Mouse (Mus musculus) heart, embryonic 16.5 days (tissue): ENCODE data around the gene 2700049A03Rik. TPM values are rescaled to one million over a fixed set of nuclear protein-coding genes. Genes with fewer than 3 reads are reported as not detected.

ENCODE experiments used
- ATAC-seq: fragments of 200-750 bp; cut with Nextera tagmentation; replicated peaks from 2 replicates; pipeline ENCODE4 v1.8.0; 2017; ENCODE audit warnings: moderate number of reproducible peaks; ENCODE audit not compliant: insufficient read depth, low FRiP score; ENCODE audit errors: extremely low read depth
- H3K27ac ChIP-seq: fragments of 300-500 bp; sonication (generic); 2 replicates; pipeline ENCODE4 v1.5.1; 2014; ENCODE audit warnings: mild to moderate bottlenecking, low read length, control low read depth, moderate library complexity
- H3K27me3 ChIP-seq: fragments of 300-500 bp; sonication (generic); 2 replicates; pipeline ENCODE4 v1.6.1; 2014; ENCODE audit warnings: low read length, mixed read lengths; ENCODE audit not compliant: control insufficient read depth, insufficient read depth
- H3K36me3 ChIP-seq: fragments of 300-500 bp; sonication (generic); 2 replicates; pipeline ENCODE4 v1.6.1; 2014; ENCODE audit not compliant: control insufficient read depth, insufficient read depth
- H3K4me1 ChIP-seq: fragments of 300-500 bp; sonication (generic); 2 replicates; pipeline ENCODE4 v1.6.1; 2014; ENCODE audit warnings: low read length, mixed read lengths; ENCODE audit not compliant: control insufficient read depth, insufficient read depth
- H3K4me2 ChIP-seq: fragments of 300-500 bp; sonication (generic); 2 replicates; pipeline ENCODE4 v1.6.1; 2014; ENCODE audit warnings: low read depth, mild to moderate bottlenecking, control low read depth, low read length
- H3K4me3 ChIP-seq: fragments of 300-500 bp; sonication (generic); 2 replicates; pipeline ENCODE4 v1.5.1; 2014; ENCODE audit warnings: mild to moderate bottlenecking, control low read depth, low read length
- H3K9ac ChIP-seq: fragments of 300-500 bp; sonication (generic); 2 replicates; pipeline ENCODE4 v1.6.1; 2014; ENCODE audit warnings: low read length, control low read depth
- H3K9me3 ChIP-seq: fragments of 300-500 bp; sonication (generic); replicated peaks from 2 replicates; pipeline ENCODE4 v1.6.1; 2016; ENCODE audit warnings: low read length; ENCODE audit not compliant: control insufficient read depth
- WGBS: fragments of 180-500 bp; shearing (Covaris S2); extraction: QIAGEN DNeasy Blood & Tissue Kit; methylation state at CpG from one replicate; pipeline ENCODE4 v1.1.7; 2014; 5-methylcytosine and 5-hydroxymethylcytosine counted together
- polyA plus RNA-seq: library from polyadenylated mRNA; unstranded; fragments of >200 nt; fragmentation: Nextera tagmentation; extraction: Ambion mirVana; gene quantifications from 2 replicates; pipeline ENCODE4 v1.2.1, GENCODE M21; 2015

2700049A03Rik gene
- polyA plus RNA-seq, 1 experiment from 2014 or later, result 9.1 TPM

DNA sequence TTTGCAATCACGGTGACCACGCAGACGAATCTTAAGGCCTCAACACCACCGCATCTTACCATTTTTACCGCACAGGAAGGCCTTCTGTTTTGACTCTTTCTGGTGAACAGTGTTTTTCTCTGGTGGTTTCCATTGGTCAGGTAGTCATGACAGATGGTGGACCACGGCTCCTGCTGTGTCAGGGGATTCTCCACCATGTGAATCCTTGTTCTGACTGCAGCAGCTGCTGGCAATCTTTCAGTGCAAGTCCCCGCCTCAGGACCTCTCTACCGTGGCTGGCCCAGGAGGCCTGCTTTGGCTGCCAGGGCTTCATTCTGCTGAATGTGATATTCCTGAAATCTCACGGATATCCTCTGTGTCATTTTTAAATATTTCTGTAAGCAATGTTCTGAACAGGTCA lies 13.4 kb upstream of the 2700049A03Rik start:
- no peak overlapping the region for H3K27ac ChIP-seq
- no peak overlapping the region for H3K4me2 ChIP-seq
- H3K36me3 ChIP-seq, result peaks cover 30% of the 10 kb centered on the region
- no peaks in the 10 kb centered on the region for H3K9me3 ChIP-seq
- ATAC-seq, result no peak
- no peaks in the 10 kb centered on the region for H3K27me3 ChIP-seq
- no peaks in the 10 kb centered on the region for H3K4me1 ChIP-seq
- 87% methylated on average over 9 of the region's 9 CpGs for WGBS
- no peak overlapping the region for H3K4me3 ChIP-seq
- no peak overlapping the region for H3K9ac ChIP-seq

DNA sequence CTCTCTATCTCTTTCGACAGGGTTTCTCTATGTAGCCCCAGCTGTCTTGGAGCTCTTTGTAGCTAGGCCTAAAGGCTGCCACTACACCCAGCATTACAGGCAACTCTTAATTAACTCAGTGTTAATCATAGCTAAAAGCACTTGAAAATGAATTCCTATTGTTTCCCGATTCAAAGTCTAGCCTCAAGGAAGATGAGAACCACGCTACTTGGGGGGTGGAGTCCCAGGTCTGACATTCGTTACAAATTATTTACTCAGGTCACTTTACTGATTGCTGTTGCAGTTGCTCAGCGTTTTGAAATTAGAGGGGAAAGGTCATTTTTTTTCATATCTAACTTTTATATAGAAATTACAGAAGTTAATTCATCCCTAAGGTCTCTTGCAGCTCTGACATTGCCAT lies 1.1 kb upstream of the 2700049A03Rik start:
- no peak overlapping the region for H3K27ac ChIP-seq
- H3K36me3 ChIP-seq, result peaks cover 11% of the 10 kb centered on the region
- peak overlapping the region; percentile 92 for H3K9ac ChIP-seq
- peak overlapping the region; percentile 84 for H3K4me3 ChIP-seq
- 24% methylated on average over 5 of the region's 5 CpGs for WGBS
- ATAC-seq, result no peak
- H3K4me2 ChIP-seq, result peak overlapping the region; percentile 86
- H3K9me3 ChIP-seq, result no peaks in the 10 kb centered on the region
- H3K27me3 ChIP-seq, result no peaks in the 10 kb centered on the region
- H3K4me1 ChIP-seq, result peaks cover 20% of the 10 kb centered on the region

- peak; percentile 80 for ATAC-seq
- Histone ChIP-seq H3K9me3 (no peaks in the 10 kb centered on the region), H3K9ac (peak overlapping the region; percentile 92), H3K4me1 (peaks cover 20% of the 10 kb centered on the region), H3K4me3 (peak overlapping the region; percentile 84), H3K27ac (peak overlapping the region; percentile 85), H3K27me3 (no peaks in the 10 kb centered on the region), H3K4me2 (peak overlapping the region; percentile 99), H3K36me3 (peaks cover 22% of the 10 kb centered on the region)
- WGBS, result under 1% methylated on average over 30 of the region's 30 CpGs
These were observed 385 bp downstream of the 2700049A03Rik start for GRCm38 (mm10) chr12:71136974-71137491.

GRCm38 (mm10) chr12:71137686-71138085 lies 1.0 kb downstream of the 2700049A03Rik start:
- peaks cover 20% of the 10 kb centered on the region for H3K4me1 ChIP-seq
- H3K9me3 ChIP-seq, result no peaks in the 10 kb centered on the region
- WGBS, result 6% methylated on average over 11 of the region's 11 CpGs
- H3K4me3 ChIP-seq, result peak overlapping the region; percentile 84
- peak overlapping the region; percentile 69 for H3K9ac ChIP-seq
- H3K27me3 ChIP-seq, result no peaks in the 10 kb centered on the region
- H3K27ac ChIP-seq, result no peak overlapping the region
- peaks cover 22% of the 10 kb centered on the region for H3K36me3 ChIP-seq
- H3K4me2 ChIP-seq, result peak overlapping the region; percentile 99
- no peak for ATAC-seq

GRCm38 (mm10) chr12:71139258-71139828 lies 2.7 kb downstream of the 2700049A03Rik start:
- H3K4me3 ChIP-seq, result no peak overlapping the region
- no peak overlapping the region for H3K4me2 ChIP-seq
- no peak for ATAC-seq

GRCm38 (mm10) chr12:71141189-71141588 lies 4.5 kb downstream of the 2700049A03Rik start:
- peaks cover 30% of the 10 kb centered on the region for H3K36me3 ChIP-seq
- no peak for ATAC-seq
- no peak overlapping the region for H3K27ac ChIP-seq
- H3K9me3 ChIP-seq, result no peaks in the 10 kb centered on the region
- H3K4me3 ChIP-seq, result no peak overlapping the region
- H3K4me1 ChIP-seq, result peaks cover 11% of the 10 kb centered on the region
- H3K9ac ChIP-seq, result no peak overlapping the region
- H3K27me3 ChIP-seq, result no peaks in the 10 kb centered on the region
- H3K4me2 ChIP-seq, result no peak overlapping the region

More at GRCm38 (mm10) chr12:71139258-71139828, 2.7 kb downstream of the 2700049A03Rik start:
- Histone ChIP-seq H3K9ac (no peak overlapping the region), H3K4me1 (peaks cover 20% of the 10 kb centered on the region), H3K27me3 (no peaks in the 10 kb centered on the region), H3K27ac (no peak overlapping the region), H3K9me3 (no peaks in the 10 kb centered on the region), H3K36me3 (peaks cover 27% of the 10 kb centered on the region)
- 73% methylated on average over 5 of the region's 5 CpGs for WGBS

DNA sequence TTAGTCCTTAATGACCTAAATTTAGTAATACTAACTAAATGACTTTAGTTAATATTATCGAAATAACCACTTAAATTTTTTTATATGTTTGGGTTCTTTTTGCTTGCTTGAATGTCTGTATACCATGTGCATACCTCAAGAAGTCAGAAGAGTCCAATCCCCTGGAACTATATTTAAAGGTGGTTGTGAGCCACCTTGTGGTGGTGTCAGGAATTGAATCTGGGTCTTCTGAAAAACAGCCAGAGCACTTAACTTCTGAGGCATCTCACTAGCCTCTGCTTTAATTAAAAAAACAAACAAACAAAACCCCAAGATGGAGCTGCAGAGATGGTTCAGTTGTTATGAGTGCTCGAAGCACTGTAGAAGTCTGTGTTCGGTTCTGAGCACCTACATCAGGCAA lies 11.0 kb downstream of the 2700049A03Rik start:
- Histone ChIP-seq H3K36me3 (peaks cover 42% of the 10 kb centered on the region), H3K9me3 (no peaks in the 10 kb centered on the region), H3K9ac (no peak overlapping the region), H3K27me3 (no peaks in the 10 kb centered on the region), H3K27ac (no peak overlapping the region), H3K4me1 (no peaks in the 10 kb centered on the region), H3K4me2 (no peak overlapping the region), H3K4me3 (no peak overlapping the region)
- no peak for ATAC-seq
- WGBS, result 71% methylated on average over 3 of the region's 3 CpGs

GRCm38 (mm10) chr12:71148801-71149200 lies 12.2 kb downstream of the 2700049A03Rik start:
- Histone ChIP-seq H3K9me3 (no peaks in the 10 kb centered on the region), H3K4me2 (no peak overlapping the region), H3K36me3 (peaks cover 44% of the 10 kb centered on the region), H3K4me3 (no peak overlapping the region), H3K9ac (no peak overlapping the region), H3K4me1 (no peaks in the 10 kb centered on the region), H3K27me3 (no peaks in the 10 kb centered on the region), H3K27ac (no peak overlapping the region)
- 95% methylated on average over 9 of the region's 9 CpGs for WGBS
- ATAC-seq, result no peak

DNA sequence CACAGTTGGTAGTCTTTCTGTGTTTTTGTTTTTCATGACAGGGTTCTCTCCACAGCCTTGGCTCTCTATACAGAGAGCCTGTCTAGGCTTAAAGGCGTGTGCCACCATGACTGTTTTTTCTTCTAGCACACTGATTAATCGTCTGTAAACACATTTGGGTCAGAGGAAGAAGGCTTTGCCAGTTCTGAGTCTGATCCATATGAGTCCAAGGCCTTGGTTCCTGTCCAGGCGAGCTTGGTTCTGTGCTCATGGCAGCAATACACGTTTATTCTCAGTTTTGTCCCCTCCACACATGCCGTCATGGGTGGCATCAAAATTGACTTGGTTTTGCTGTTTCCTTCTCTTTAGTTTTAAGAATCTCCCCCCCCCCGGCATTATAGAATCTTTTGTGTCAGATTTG lies 12.8 kb downstream of the 2700049A03Rik start:
- Histone ChIP-seq H3K4me3 (no peak overlapping the region), H3K27ac (no peak overlapping the region), H3K9me3 (no peaks in the 10 kb centered on the region), H3K4me2 (no peak overlapping the region), H3K36me3 (peaks cover 44% of the 10 kb centered on the region), H3K9ac (no peak overlapping the region), H3K4me1 (no peaks in the 10 kb centered on the region), H3K27me3 (no peaks in the 10 kb centered on the region)
- ATAC-seq, result no peak
- WGBS, result 82% methylated on average over 6 of the region's 6 CpGs
